Mouse (Mus musculus) heart, postnatal 0 days (tissue): Measurements from ENCODE around the gene Vac14.

Experiments
- CTCF ChIP-seq: IDR thresholded peaks from 2 replicates; pipeline ENCODE4 v1.5.1; 2016; ENCODE audit warnings: antibody characterized with exemption, control low read depth, low read depth
- EP300 ChIP-seq: IDR thresholded peaks from 2 replicates; pipeline ENCODE4 v1.6.1; 2016; ENCODE audit warnings: antibody characterized with exemption, low read depth

- TF ChIP-seq EP300 (no peak), CTCF (no peak)
Measured at GRCm38 (mm10) chr8:110745162-110745561, 126.8 kb downstream of the Vac14 start.
